Mouse (Mus musculus) hindbrain, embryonic 11.5 days (tissue): ENCODE measurements at regions not wholly inside any gene's neighbourhood (a gene's known extent, or its start where the extent isn't known, plus 50 kb on each side); places are given as distances from the start of the nearest gene placed in this dataset.

Source experiments
- ATAC-seq: fragments of 200-750 bp; cut with Nextera tagmentation; 2 replicates; pipeline ENCODE4 v1.8.0; 2017; ENCODE audit warnings: mild to moderate bottlenecking, moderate TSS enrichment, moderate library complexity; ENCODE audit not compliant: low FRiP score
- DNase-seq: peaks from one replicate; pipeline ENCODE4 v3.0.0-alpha.2; 2015; ENCODE audit warnings: low spot score
- H3K27ac ChIP-seq: fragments of 300-500 bp; sonication (generic); 2 replicates; pipeline ENCODE4 v1.5.1; 2014; ENCODE audit warnings: mild to moderate bottlenecking, low read depth, low read length
- H3K27me3 ChIP-seq: fragments of 300-500 bp; sonication (generic); 2 replicates; pipeline ENCODE4 v1.6.1; 2014; ENCODE audit warnings: mild to moderate bottlenecking, low read length, moderate library complexity, mixed read lengths; ENCODE audit not compliant: control insufficient read depth, insufficient read depth
- H3K36me3 ChIP-seq: fragments of 300-500 bp; sonication (generic); 2 replicates; pipeline ENCODE4 v1.6.1; 2014; ENCODE audit warnings: mild to moderate bottlenecking, low read length, moderate library complexity, mixed read lengths; ENCODE audit not compliant: control insufficient read depth, insufficient read depth
- H3K4me1 ChIP-seq: fragments of 300-500 bp; sonication (generic); replicated peaks from 2 replicates; pipeline ENCODE4 v1.6.1; 2014; ENCODE audit warnings: low read length, mixed read lengths; ENCODE audit not compliant: control insufficient read depth, insufficient read depth
- H3K4me2 ChIP-seq: fragments of 300-500 bp; sonication (generic); replicated peaks from 2 replicates; pipeline ENCODE4 v1.6.1; 2014; ENCODE audit warnings: mild to moderate bottlenecking, low read depth, low read length
- H3K4me3 ChIP-seq: fragments of 300-500 bp; sonication (generic); 2 replicates; pipeline ENCODE4 v1.5.1; 2014; ENCODE audit warnings: low read depth, low read length
- H3K9ac ChIP-seq: fragments of 300-500 bp; sonication (generic); 2 replicates; pipeline ENCODE4 v1.6.1; 2014; ENCODE audit warnings: low read depth, low read length
- H3K9me3 ChIP-seq: fragments of 300-500 bp; sonication (generic); 2 replicates; pipeline ENCODE4 v1.6.1; 2016; ENCODE audit warnings: low read length; ENCODE audit not compliant: control insufficient read depth
- WGBS: fragments of 180-500 bp; shearing (Covaris S2); extraction: QIAGEN DNeasy Blood & Tissue Kit; methylation state at CpG from one replicate; pipeline ENCODE4 v1.1.7; 2014; 5-methylcytosine and 5-hydroxymethylcytosine counted together

DNA sequence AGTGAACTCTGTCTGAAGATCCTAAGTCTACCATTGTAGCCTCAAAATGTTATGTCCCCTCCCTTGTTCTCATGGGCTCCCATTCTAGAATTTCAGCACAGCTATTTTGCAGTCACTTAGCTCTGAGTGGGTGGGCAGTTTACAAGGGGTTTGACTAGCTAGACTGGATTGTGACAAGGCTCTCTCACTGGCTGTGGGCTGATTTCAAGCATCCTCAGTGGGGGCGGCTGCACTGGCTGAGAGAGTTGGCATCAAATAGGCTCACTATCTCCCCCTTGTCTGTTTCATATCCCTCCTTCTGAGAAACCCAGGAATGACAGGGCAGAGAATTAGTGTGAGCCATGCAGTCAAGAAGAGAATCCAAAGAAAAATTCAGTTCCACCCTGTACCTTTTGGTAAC lies 88.4 kb upstream of the Sv2c start:
- WGBS = 81% methylated on average over 1 of the region's 1 CpGs
- ATAC-seq = no peak
- Histone ChIP-seq H3K27me3 (no peaks in the 10 kb centered on the region), H3K9ac (no peak overlapping the region), H3K27ac (no peak overlapping the region), H3K36me3 (no peaks in the 10 kb centered on the region), H3K4me3 (no peak overlapping the region), H3K4me2 (no peak overlapping the region), H3K4me1 (no peaks in the 10 kb centered on the region), H3K9me3 (no peaks in the 10 kb centered on the region)
- DNase-seq = no peak

DNA sequence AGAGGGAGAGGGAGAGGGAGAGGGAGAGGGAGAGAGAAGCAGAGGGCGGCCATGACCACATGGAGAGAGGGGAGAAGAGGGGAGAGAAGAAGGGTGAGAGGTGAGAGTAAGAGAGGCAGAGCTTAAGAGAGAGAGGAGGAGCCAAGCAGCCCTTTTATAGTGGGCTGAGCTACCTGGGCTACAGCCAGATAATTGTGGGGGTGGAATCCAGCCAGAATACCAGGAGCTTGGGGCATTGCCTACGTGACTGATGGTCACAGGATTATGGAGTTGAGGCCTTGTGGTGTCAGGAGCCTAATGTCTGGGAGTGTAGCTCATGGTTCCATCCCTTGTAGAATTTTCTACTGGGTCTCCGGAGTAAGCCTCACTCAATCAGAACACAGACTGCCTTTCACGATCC lies 83.1 kb upstream of the Sv2c start:
- DNase-seq (no peak), ATAC-seq (no peak)
- Histone ChIP-seq H3K9ac (no peak overlapping the region), H3K4me2 (no peak overlapping the region), H3K9me3 (no peaks in the 10 kb centered on the region), H3K4me1 (no peaks in the 10 kb centered on the region), H3K27me3 (no peaks in the 10 kb centered on the region), H3K4me3 (no peak overlapping the region), H3K36me3 (no peaks in the 10 kb centered on the region), H3K27ac (no peak overlapping the region)
- 79% methylated on average over 4 of the region's 4 CpGs for WGBS

DNA sequence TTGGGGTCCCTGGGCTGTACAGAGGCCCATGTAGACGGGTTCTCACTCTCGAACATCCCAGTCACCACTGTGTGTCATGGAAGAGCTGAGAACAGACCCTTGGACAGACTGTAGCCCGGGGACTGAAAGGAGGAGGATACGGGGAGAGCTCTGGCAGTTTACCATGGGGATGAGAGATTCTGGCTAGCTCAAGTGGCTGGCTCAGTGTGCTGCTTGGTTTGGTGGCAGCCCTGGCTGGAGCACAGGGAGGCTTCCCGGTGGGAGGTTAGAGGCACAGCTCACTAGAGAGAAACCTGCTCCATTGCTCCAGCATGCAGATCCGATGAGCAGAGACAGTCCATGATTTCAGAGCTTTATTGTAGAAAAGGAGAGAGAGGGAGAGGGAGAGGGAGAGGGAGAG lies 82.7 kb upstream of the Sv2c start:
- ATAC-seq = no peak
- Histone ChIP-seq H3K9me3 (no peaks in the 10 kb centered on the region), H3K36me3 (no peaks in the 10 kb centered on the region), H3K27ac (no peak overlapping the region), H3K4me2 (no peak overlapping the region), H3K9ac (no peak overlapping the region), H3K4me1 (no peaks in the 10 kb centered on the region), H3K27me3 (no peaks in the 10 kb centered on the region), H3K4me3 (no peak overlapping the region)
- no peak for DNase-seq
- 80% methylated on average over 6 of the region's 6 CpGs for WGBS

- Histone ChIP-seq H3K9me3 (no peaks in the 10 kb centered on the region), H3K36me3 (no peaks in the 10 kb centered on the region), H3K4me2 (no peak overlapping the region), H3K9ac (no peak overlapping the region), H3K4me3 (no peak overlapping the region), H3K27ac (no peak overlapping the region), H3K27me3 (no peaks in the 10 kb centered on the region), H3K4me1 (no peaks in the 10 kb centered on the region)
- 78% methylated on average over 3 of the region's 3 CpGs for WGBS
- no peak for ATAC-seq
- DNase-seq = no peak
Observed at GRCm38 (mm10) chr13:96206072-96206471, 73.7 kb upstream of the Sv2c start.

DNA sequence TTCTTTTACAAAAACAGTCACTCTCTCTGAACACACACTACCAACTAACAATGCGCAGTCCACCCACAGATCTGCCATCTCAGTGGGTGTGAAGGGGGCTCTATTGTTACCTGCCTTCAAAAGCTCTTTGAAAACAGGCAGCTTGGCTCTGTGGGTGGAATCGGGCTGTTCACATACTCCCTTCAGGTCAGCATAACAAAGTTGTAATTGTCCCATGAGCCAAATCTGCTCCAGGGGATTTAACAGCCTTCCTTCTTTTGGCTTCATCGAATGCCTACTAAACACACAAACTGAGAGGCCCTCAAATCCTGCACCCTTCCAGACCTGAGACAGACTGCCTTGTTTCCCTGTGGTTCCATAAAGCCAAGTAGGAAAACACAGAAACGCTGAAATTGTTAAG lies 56.2 kb upstream of the Sv2c start:
- DNase-seq = no peak
- WGBS = 24% methylated on average over 4 of the region's 4 CpGs

More for the DNA sequence above, 56.2 kb upstream of the Sv2c start:
- H3K9me3 ChIP-seq = no peaks in the 10 kb centered on the region
- no peak overlapping the region for H3K9ac ChIP-seq
- H3K4me1 ChIP-seq = no peaks in the 10 kb centered on the region
- ATAC-seq = no peak
- no peaks in the 10 kb centered on the region for H3K27me3 ChIP-seq
- H3K4me3 ChIP-seq = no peak overlapping the region
- H3K36me3 ChIP-seq = no peaks in the 10 kb centered on the region
- no peak overlapping the region for H3K4me2 ChIP-seq
- no peak overlapping the region for H3K27ac ChIP-seq
